Mouse (Mus musculus) stomach, postnatal 0 days (tissue): ENCODE data around the gene Kif6.

Source experiments
- CTCF ChIP-seq: IDR thresholded peaks from 2 replicates; pipeline ENCODE4 v1.5.1; 2016; ENCODE audit warnings: antibody characterized with exemption, low read depth, mild to moderate bottlenecking, moderate library complexity
- EP300 ChIP-seq: optimal IDR thresholded peaks from 2 replicates; pipeline ENCODE3; 2016; ENCODE audit warnings: antibody characterized with exemption

DNA sequence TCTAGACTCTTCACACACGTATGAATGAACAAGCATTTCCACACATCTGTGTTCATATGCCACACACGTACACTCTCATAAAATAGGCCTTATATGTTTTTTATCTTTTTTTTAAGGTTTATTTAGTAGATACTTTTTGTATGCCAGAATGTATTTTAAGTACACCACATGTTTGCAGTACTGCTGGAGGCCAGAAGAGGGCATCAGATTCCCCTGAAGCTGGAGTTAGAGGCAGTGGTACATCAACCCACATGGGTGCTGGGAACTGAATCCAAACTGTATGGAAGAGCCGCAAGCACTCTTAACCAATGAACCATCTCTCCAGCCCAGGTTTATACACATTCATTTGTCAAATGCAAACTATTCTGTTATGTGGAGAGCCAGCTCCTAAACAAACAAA is 179.0 kb downstream of the Kif6 start:
- TF ChIP-seq CTCF (peak; percentile 9; the same call in 1 of the 2 replicates), EP300 (no peak)
